Mouse (Mus musculus) v-Abl transformed pro-B cells (cell line): ENCODE measurements around the gene Slc38a3.

ENCODE experiments used
- in situ Hi-C, 2 experiments: fragments of 400-800 bp; cut with MboI; formaldehyde crosslinking; loops; one replicate each; pipeline ENCODE4 v1.15.1; 2025; ENCODE audit not compliant: unreplicated experiment in 2 of 2

The Slc38a3 gene

GRCm38 (mm10) chr9:107607653-107608245 is 61.6 kb downstream of the Slc38a3 start:
- in situ Hi-C loops, result loop anchor here (5.0 kb wide), 2 partner anchors 35 to 130 kb away; no protein-coding TSS in a partner anchor

GRCm38 (mm10) chr9:107607036-107607435 is 62.3 kb downstream of the Slc38a3 start:
- in situ Hi-C loops, result loop anchor here (5.0 kb wide), 2 partner anchors 35 to 130 kb away; no protein-coding TSS in a partner anchor

GRCm38 (mm10) chr9:107606591-107606990 is 62.7 kb downstream of the Slc38a3 start:
- in situ Hi-C loops, result loop anchor here (5.0 kb wide), 2 partner anchors 36 to 131 kb away; no protein-coding TSS in a partner anchor

- in situ Hi-C loops, result loop anchor here (5.0 kb wide), 2 partner anchors 37 to 132 kb away; no protein-coding TSS in a partner anchor
Observed at GRCm38 (mm10) chr9:107605041-107605661, 64.2 kb downstream of the Slc38a3 start.

- in situ Hi-C loops, result no loop called here
Observed at GRCm38 (mm10) chr9:107603251-107603650, 66.1 kb downstream of the Slc38a3 start.

GRCm38 (mm10) chr9:107602068-107602648 is 67.2 kb downstream of the Slc38a3 start:
- in situ Hi-C loops, result no loop called here

DNA sequence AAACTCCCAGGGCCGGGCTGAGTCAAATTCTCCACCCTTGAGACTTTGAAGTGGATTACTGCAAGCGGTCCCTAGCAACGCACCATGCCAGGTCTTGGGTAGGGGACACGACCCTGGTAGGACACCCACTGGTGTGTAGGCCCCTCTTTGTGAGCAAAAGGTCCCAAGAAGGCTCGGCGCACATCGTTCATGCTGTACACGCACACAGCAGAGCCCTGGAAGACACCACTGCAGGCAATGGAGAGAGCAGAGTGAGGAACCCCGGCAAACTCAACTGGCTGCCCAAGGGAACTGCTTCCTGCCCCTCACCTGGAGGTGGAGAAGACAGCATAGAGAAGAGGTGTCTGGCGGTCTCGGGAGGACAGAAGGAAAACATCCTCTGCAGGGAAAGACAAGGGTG is 68.1 kb downstream of the Slc38a3 start:
- in situ Hi-C loops, result no loop called here

DNA sequence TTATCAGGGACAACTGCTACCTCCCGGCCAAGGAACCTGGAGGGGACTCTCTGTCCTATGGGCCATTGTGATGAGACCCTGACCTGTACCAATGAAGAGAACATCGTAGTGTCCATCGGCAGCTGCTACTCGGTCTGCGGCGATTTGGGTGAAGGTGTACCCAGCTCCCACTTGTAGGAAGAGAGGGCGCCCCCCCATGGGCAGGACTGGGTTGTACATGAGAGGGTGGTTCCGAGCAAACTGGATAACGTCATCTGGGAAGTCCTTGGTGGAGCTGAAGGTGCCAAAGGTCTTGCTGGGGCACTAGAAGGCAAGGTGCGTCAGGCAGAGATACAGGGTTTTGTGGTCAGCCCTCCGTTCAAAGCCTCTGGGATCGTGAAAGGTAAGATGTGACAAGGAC is 68.6 kb downstream of the Slc38a3 start:
- in situ Hi-C loops, result no loop called here
